Mouse (Mus musculus): ENCODE data around the gene Mroh3.
A peak's percentile ranks its signal among the peaks of the same experiment; 100 is the strongest.

The Mroh3 gene

GRCm38 (mm10) chr1:136212803-136213202 is at the start of gene Mroh3:
Mroh3 (minus strand) TSS chr1:136212828.
- DNase-seq = peak; percentile 9

- DNase-seq = peak; percentile 55
Observed at GRCm38 (mm10) chr1:136260635-136261238, 48.1 kb upstream of the Mroh3 start, which contains the start of gene Gpr25. Gpr25 (minus strand) TSS chr1:136260873.

- peak; percentile 88 for DNase-seq
Observed at GRCm38 (mm10) chr1:136259893-136260634, 47.4 kb upstream of the Mroh3 start.

GRCm38 (mm10) chr1:136259543-136259892 is 46.9 kb upstream of the Mroh3 start:
- no peak for DNase-seq

- DNase-seq = no peak
Observed at GRCm38 (mm10) chr1:136258495-136258894, 45.9 kb upstream of the Mroh3 start.

- DNase-seq = no peak
Observed at GRCm38 (mm10) chr1:136255657-136256056, 43.0 kb upstream of the Mroh3 start.

GRCm38 (mm10) chr1:136255174-136255573 is 42.5 kb upstream of the Mroh3 start:
- no peak for DNase-seq

GRCm38 (mm10) chr1:136254503-136255065 is 42.0 kb upstream of the Mroh3 start:
- no peak for DNase-seq

GRCm38 (mm10) chr1:136253472-136253871 is 40.8 kb upstream of the Mroh3 start:
- DNase-seq = no peak

GRCm38 (mm10) chr1:136249662-136250061 is 37.0 kb upstream of the Mroh3 start:
- DNase-seq = no peak

- DNase-seq = no peak
Observed at GRCm38 (mm10) chr1:136247393-136247792, 34.8 kb upstream of the Mroh3 start.

- DNase-seq = no peak
Observed at GRCm38 (mm10) chr1:136244469-136244868, 31.8 kb upstream of the Mroh3 start.

- no peak for DNase-seq
Observed at GRCm38 (mm10) chr1:136241801-136242200, 29.2 kb upstream of the Mroh3 start.

- no peak for DNase-seq
Observed at GRCm38 (mm10) chr1:136238495-136238894, 25.9 kb upstream of the Mroh3 start.

- no peak for DNase-seq
Observed at GRCm38 (mm10) chr1:136234595-136235092, 22.0 kb upstream of the Mroh3 start.

GRCm38 (mm10) chr1:136233892-136234594 is 21.4 kb upstream of the Mroh3 start, which contains the start of gene Inava:
Inava (minus strand) TSS chr1:136234264.
- peak; percentile 25 for DNase-seq

GRCm38 (mm10) chr1:136232986-136233790 is 20.6 kb upstream of the Mroh3 start:
- no peak for DNase-seq

GRCm38 (mm10) chr1:136232285-136232926 is 19.8 kb upstream of the Mroh3 start:
- no peak for DNase-seq

- no peak for DNase-seq
Observed at GRCm38 (mm10) chr1:136231596-136231995, 19.0 kb upstream of the Mroh3 start.

GRCm38 (mm10) chr1:136230201-136230600 is 17.6 kb upstream of the Mroh3 start:
- DNase-seq = no peak

- no peak for DNase-seq
Observed at GRCm38 (mm10) chr1:136229040-136229373, 16.4 kb upstream of the Mroh3 start.

All from cerebellum, adult 9-10 months (tissue).